7 mouse cellular contexts compared by ENCODE assay signal in genomic region chr5:64536393-64537112, GRCm38 (mm10).
A peak's percentile ranks its signal among the peaks of the same experiment; 100 is the strongest.
DNase-seq lines count a peak whose midpoint lies in the region; ATAC-seq and TF ChIP-seq lines count a peak whose summit lies in the region.

No protein-coding gene starts in this region.

- 46% methylated on average over 20 of the region's 20 CpGs for WGBS in cerebellum, adult 2 months

- H3K27me3 ChIP-seq in cerebellum, adult 2 months (ENCODE audit: control insufficient read depth, insufficient read depth, low read length) = no peaks in the 10 kb centered on the region

- TF ChIP-seq CTCF in cerebellum, adult 2 months (IDR thresholded peaks at IDR 0.05; ENCODE audit: borderline replicate concordance, insufficient read depth, low read depth, low read length) = no peak

- no peaks in the 10 kb centered on the region; the same call in 1 of the 2 replicates for H3K4me1 ChIP-seq in cerebellum, adult 2 months (ENCODE audit: control insufficient read depth, insufficient read depth, low read length)

- peak; percentile 72 for DNase-seq in urinary bladder, postnatal 14 days (ENCODE audit: low spot score)
- DNase-seq in urinary bladder, adult 2 months (ENCODE audit: low spot score) = no peak
- peak; percentile 96 for DNase-seq in gonadal fat pad, adult 2 months (ENCODE audit: low read depth)
- peak; percentile 21 to 40 for DNase-seq in kidney, postnatal 25 days
- DNase-seq in mesoderm, embryonic 11.5 days (ENCODE audit: low read depth, low spot score) = peak; percentile 61
- DNase-seq in cerebellum, adult 2 months = no peak

- H3K27ac ChIP-seq in cerebellum, adult 2 months (ENCODE audit: insufficient read depth, low read length) = no peak overlapping the region

- H3K4me3 ChIP-seq in cerebellum, adult 2 months (replicated peaks; ENCODE audit: insufficient read depth, low read depth, low read length) = no peak overlapping the region

- TF ChIP-seq POLR2A in cerebellum, adult 2 months (IDR thresholded peaks at IDR 0.05; ENCODE audit: borderline replicate concordance, insufficient read depth, low read length) = no peak

- no peak for ATAC-seq in activated CD4-positive, CD25-positive, alpha-beta regulatory T cell, adult 4 months

Comparison
In these comparisons a context has a peak if more than half of its experiments do, and no peak if none do; other contexts are left out.
1. DNase-seq: peak in urinary bladder, postnatal 14 days (single experiment), gonadal fat pad, adult 2 months (single experiment), kidney, postnatal 25 days (2 of 2) and mesoderm, embryonic 11.5 days (single experiment); none in urinary bladder, adult 2 months (single experiment) and cerebellum, adult 2 months (0 of 2).